Mouse (Mus musculus) embryo, embryonic 9.5 days (tissue): Measurements from ENCODE around the gene Olfr1283.
"Not testable (repeated sequence)": the region's sequence is repeated elsewhere in the genome, so short reads cannot be mapped to it uniquely, and the experiment has no call there.

ENCODE experiments used
- DNase-seq: peaks from one replicate; pipeline ENCODE4 v3.0.0-alpha.2; 2017; ENCODE audit errors: extremely low spot score

Olfr1283 gene

DNA sequence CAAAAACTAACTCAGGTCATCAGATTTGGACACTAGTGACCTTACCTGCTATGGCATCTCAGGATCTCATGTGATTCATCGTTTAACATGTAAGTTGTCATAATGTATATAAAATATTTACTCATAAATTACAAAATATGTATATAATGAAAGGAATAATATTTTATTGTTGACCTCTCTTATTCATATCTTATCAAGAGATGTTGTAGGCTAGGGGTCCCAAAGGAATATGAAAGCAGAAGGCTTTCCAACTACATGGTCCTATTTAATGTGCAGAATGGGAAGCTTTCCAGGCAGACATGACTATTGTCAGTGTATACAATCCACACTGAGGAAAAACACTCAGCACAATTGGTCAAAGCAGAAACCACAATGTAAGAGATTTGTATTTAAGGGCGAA lies at the start of gene Olfr1283:
Olfr1283 (plus strand) TSS at position 301 of the 400 bp plus-strand sequence.
- DNase-seq = no peak

DNA sequence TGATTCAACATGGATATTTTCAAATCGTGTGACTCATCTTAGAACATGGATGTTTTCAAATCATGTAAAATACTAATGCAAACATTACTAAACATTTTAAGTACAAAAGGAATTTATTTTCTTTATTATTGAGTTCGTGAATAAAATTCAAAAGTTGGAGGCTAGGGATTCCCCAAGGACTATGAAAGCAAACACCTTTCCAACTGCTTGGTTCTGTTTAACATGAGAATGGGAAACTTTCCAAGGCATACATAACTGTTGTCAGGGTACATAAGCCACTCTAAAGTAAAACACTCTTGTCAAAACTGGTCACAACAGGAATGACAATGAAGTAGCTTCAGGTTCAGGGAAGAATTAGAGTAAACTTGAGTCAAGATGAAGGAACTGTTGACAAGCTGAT lies 40.4 kb upstream of the Olfr1283 start, which contains the start of gene Olfr1281:
Olfr1281 (plus strand) TSS at position 301 of the 400 bp plus-strand sequence.
- DNase-seq = no peak

DNA sequence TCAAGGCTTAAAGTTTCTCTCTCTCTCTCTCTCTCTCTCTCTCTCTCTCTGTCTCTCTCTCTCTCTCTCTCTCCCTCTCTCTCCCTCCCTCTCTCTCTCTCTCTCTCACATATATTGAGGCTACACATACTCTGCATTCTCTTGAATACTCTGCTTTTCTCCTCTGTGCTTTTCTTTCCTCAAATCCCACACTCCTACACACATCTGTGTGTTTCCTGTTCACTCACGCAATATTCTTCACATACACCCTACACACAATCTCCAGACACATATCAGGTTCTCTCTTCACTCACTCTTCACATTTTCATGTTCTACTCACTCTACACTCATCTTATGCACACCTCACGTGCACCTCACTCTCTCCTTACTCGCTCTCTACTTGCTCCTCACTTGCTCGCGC lies 32.9 kb upstream of the Olfr1283 start:
- DNase-seq = not testable (repeated sequence)

DNA sequence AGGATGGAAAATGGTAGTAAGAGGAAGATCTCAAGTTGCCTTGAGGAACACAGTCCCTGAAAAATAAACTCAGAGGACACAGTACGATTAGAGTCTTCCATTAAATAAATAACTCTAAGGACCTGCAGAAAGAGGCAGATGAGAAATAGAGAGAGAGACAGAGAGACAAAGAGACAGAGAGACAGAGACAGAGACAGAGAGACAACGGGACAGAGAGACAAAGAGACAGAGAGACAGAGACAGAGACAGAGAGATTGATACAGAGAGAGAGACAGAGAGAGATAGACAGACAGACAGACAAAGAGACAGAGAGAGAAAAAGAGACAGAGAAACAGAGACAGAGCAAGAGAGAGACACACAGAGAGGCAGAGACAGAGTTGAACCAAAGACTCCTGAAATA lies 30.6 kb upstream of the Olfr1283 start, which contains the start of gene Olfr1282:
Olfr1282 (minus strand) TSS at position 101 of the 400 bp plus-strand sequence.
- DNase-seq = no peak

DNA sequence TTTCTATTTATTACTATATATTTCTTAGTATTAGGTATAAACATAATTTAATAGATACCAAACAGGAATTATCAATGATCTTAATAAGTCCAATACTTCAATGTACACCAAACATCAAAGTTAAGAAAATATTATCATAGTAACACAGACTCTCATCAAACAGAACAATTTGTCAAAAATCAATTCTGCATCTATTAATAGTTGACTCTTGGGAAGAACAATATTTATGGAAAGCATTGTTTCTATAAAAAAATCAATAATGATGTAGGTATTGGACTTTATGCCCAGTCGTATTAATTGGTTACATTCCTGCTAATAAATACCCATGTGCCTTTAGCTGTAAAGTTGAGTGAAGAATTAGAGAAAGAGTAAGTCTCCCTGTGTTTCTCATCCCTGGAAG lies 8.6 kb downstream of the Olfr1283 start, which contains the start of gene Olfr1284:
Olfr1284 (plus strand) TSS at position 301 of the 400 bp plus-strand sequence.
- no peak for DNase-seq
